Mouse (Mus musculus) testis, postnatal 10 days (tissue): ENCODE data around the gene Tsku.

Experiments
- DNase-seq: peaks from one replicate; pipeline ENCODE4 v3.0.0; 2021; ENCODE audit warnings: low spot score

Gene Tsku

GRCm38 (mm10) chr7:98359951-98360620 is 1.0 kb downstream of the Tsku start:
- peak; percentile 60 for DNase-seq

GRCm38 (mm10) chr7:98358016-98358415 is 3.1 kb downstream of the Tsku start:
- DNase-seq, result no peak

GRCm38 (mm10) chr7:98357324-98357723 is 3.8 kb downstream of the Tsku start:
- DNase-seq, result no peak

- DNase-seq, result no peak
Observed at GRCm38 (mm10) chr7:98354921-98355310, 6.2 kb downstream of the Tsku start.

- DNase-seq, result no peak
Observed at GRCm38 (mm10) chr7:98354160-98354920, 6.8 kb downstream of the Tsku start.

- DNase-seq, result no peak
Observed at GRCm38 (mm10) chr7:98353616-98354015, 7.5 kb downstream of the Tsku start.

GRCm38 (mm10) chr7:98351523-98351922 is 9.6 kb downstream of the Tsku start:
- no peak for DNase-seq

- DNase-seq, result no peak
Observed at GRCm38 (mm10) chr7:98349821-98350220, 11.3 kb downstream of the Tsku start.

GRCm38 (mm10) chr7:98349096-98349495 is 12.0 kb downstream of the Tsku start:
- peak; percentile 95 for DNase-seq

- DNase-seq, result peak; percentile 82
Observed at GRCm38 (mm10) chr7:98348043-98348442, 13.1 kb downstream of the Tsku start.

- DNase-seq, result no peak
Observed at GRCm38 (mm10) chr7:98347471-98347870, 13.7 kb downstream of the Tsku start.

GRCm38 (mm10) chr7:98345036-98345435 is 16.1 kb downstream of the Tsku start:
- no peak for DNase-seq

GRCm38 (mm10) chr7:98344361-98344760 is 16.8 kb downstream of the Tsku start:
- DNase-seq, result peak; percentile 74

- no peak for DNase-seq
Observed at GRCm38 (mm10) chr7:98342249-98342648, 18.9 kb downstream of the Tsku start.

- DNase-seq, result peak; percentile 94
Observed at GRCm38 (mm10) chr7:98341475-98341874, 19.7 kb downstream of the Tsku start.

- no peak for DNase-seq
Observed at GRCm38 (mm10) chr7:98340343-98340742, 20.8 kb downstream of the Tsku start.

GRCm38 (mm10) chr7:98333987-98334386 is 27.1 kb downstream of the Tsku start:
- DNase-seq, result no peak

- no peak for DNase-seq
Observed at GRCm38 (mm10) chr7:98333507-98333906, 27.6 kb downstream of the Tsku start.

- DNase-seq, result no peak
Observed at GRCm38 (mm10) chr7:98332678-98333397, 28.3 kb downstream of the Tsku start.

GRCm38 (mm10) chr7:98331932-98332331 is 29.2 kb downstream of the Tsku start:
- DNase-seq, result no peak

- no peak for DNase-seq
Observed at GRCm38 (mm10) chr7:98330375-98331002, 30.6 kb downstream of the Tsku start.

GRCm38 (mm10) chr7:98329651-98330374 is 31.3 kb downstream of the Tsku start:
- DNase-seq, result no peak
